Mouse (Mus musculus) heart, adult 9 months (tissue): ENCODE measurements at regions not wholly inside any gene's neighbourhood (a gene's known extent, or its start where the extent isn't known, plus 50 kb on each side); places are given as distances from the start of the nearest gene placed in this dataset.
"Not testable (repeated sequence)": the region's sequence is repeated elsewhere in the genome, so short reads cannot be mapped to it uniquely, and the experiment has no call there.

ENCODE experiments used
- DNase-seq, 2 experiments: peaks; one replicate each; pipeline ENCODE4 v3.0.0; 2022; ENCODE audit warnings: low spot score in 2 of 2

- no peak for DNase-seq
Measured at GRCm38 (mm10) chr17:83044515-83044914, 170.6 kb upstream of the Pkdcc start.

DNA sequence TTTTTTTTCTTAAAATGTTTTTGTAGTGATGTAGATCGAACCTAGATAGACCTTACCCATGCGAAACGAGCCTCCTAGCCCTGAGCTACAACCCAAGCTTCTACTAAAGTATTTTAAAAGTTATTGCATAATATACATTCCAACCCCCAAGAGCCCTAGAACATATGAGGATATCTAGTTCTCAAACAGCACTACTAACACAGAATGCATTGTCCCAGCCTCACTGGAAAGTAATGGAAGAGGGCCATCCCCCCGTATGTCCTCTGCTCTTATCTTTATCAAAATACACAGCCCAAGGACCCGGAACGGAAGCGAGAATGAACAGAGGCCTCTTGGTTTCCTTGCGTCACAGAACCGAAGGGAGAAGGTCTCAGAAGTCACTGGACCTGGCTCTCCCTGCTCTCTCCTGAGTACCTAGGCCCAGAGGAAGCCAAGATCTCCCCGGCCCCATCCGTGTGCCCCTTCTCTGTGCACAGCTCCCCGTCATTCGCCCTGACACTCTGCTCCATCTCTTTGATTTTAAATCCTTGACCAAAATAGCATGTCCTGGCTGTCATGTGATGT is 165.0 kb upstream of the Pkdcc start:
- no peak for DNase-seq

GRCm38 (mm10) chr17:83050591-83051197 is 164.4 kb upstream of the Pkdcc start:
- DNase-seq = no peak

DNA sequence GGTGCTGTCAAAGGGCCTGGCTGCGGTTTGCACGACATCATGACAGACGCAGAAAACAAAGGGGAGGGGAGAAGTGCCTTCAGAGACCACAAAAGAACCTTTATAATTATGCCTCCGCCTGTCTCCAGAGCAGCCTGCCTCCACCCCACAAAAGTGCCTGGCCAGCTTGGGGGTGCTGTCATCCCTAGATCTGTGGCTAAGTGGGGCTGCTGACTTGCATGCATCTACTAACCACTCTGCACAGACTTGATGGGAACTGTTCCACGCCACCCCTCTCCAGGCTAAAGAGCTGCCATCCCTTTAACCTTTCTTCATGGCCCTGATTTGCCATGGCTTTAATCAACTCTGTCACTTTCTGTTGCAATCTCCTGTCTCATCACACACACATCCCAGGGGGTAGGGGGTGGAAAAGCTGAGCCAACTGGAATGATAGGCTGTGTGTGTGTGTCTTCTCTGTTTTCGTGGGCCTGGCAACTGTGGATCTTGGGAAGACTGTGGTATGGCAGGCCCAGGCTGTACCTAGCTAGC is 162.4 kb upstream of the Pkdcc start:
- no peak for DNase-seq

- DNase-seq = no peak
Measured at GRCm38 (mm10) chr17:83057832-83058231, 157.3 kb upstream of the Pkdcc start.

DNA sequence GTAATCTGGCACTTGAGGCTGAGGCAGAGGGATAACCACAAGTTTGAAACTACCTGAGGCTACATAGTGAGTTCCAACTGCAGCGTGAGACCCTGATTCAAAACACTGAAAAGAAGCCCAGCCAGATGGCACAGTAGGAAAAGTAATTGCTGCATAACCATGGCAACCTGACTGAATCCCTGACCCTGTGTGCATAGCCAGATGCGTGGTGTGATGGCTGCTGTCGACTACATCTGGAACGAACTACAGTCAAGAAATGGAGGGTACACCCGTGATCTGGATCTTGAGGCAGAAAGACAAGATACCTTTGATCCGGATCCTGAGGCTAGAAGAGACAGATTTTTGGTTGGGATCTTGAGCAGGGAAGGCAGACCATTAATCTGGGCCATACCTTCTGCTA is 153.2 kb upstream of the Pkdcc start:
- DNase-seq = no peak

GRCm38 (mm10) chr17:83063848-83064247 is 151.2 kb upstream of the Pkdcc start:
- no peak for DNase-seq

GRCm38 (mm10) chr17:83064376-83064775 is 150.7 kb upstream of the Pkdcc start:
- not testable (repeated sequence) for DNase-seq

- peak; percentile 27 to 53 for DNase-seq
Measured at GRCm38 (mm10) chr17:83069246-83069645, 145.8 kb upstream of the Pkdcc start.

DNA sequence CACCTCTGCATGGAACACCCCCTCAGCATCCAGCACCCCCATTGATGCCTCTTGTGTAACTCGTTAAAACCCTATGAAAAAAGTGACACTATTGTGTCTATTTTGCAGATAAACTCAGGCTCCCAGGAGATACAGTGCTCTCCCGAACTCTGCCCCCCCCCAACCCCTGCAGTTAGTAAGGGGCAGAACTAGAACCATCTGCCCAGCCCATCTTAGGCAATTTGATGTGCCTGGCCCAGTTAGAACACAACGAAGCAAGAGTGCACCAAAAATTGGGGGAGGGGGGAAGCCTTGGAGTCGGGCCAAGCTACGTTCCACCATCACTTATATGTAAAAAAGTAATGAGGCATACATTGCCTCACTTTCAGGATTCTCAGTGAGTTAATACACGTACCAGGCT is 143.3 kb upstream of the Pkdcc start:
- DNase-seq = no peak

- DNase-seq = no peak
Measured at GRCm38 (mm10) chr17:83072175-83072574, 142.9 kb upstream of the Pkdcc start.

- DNase-seq = peak in 1 of 2 experiments; percentile 21
Measured at GRCm38 (mm10) chr17:83074893-83075292, 140.2 kb upstream of the Pkdcc start.

DNA sequence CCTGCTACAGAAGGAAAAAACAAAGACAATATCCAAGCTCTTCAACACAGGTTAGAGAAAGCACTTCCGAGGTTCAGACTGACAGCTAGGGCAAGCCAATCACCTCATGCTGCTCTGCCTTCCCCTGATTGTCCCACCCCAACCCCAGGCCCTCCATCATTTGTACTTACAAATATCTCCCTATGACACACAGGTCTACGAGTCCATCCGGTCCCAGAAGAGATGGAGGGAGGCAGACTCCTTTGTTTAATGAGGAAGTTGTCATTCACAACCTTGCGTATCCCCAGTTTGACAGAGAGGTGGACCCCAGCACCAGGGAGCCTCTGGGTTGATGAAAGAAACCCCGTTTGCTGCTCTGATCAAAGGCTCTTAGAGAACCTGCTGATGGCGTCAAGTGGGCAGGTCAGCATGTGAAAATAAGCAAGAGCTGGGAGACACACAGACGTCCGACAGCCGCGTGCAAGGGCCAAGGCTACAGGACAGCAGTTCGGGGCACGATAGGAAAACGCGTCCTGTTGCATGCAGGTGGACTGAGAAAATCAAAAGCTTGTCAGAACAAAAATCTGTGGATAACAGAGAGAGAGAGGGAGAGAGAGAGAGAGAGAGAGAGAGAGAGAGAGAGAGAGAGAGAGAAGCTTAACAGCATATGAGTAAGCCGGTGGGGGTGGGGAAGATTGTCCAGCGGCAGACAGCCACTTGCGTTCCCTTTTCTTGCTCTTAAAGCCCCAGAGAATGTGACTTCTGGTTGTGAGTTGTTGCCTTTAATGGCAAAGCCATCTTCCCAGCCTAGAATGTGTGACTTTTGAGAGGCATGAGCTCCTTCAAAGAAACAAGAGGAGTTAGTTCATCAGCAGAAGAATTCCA is 137.1 kb upstream of the Pkdcc start:
- no peak for DNase-seq

GRCm38 (mm10) chr17:83078601-83079360 is 136.3 kb upstream of the Pkdcc start:
- DNase-seq = no peak

- DNase-seq = no peak
Measured at GRCm38 (mm10) chr17:83079361-83079685, 135.8 kb upstream of the Pkdcc start.

DNA sequence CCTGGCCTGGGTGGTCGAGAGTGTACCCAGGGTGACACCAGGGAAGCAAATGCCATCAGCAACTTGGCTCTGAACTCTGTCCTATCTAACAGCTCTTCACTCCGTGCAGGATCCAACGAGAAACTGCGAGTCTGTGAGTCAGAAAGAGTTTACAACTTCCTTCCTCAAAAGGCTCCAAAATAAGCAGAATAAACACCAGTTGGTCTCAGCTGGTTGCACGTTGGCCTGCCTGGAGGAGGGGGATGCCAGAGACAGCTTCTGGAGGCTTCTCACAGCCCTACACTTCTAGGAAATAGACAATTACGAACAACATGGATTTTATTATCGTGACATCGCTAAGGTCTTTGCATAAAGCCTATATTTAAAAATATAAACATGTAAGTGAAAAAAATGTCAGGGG is 133.4 kb upstream of the Pkdcc start:
- peak in 1 of 2 experiments; percentile 25 for DNase-seq

- DNase-seq = no peak
Measured at GRCm38 (mm10) chr17:83083521-83083920, 131.6 kb upstream of the Pkdcc start.

- no peak for DNase-seq
Measured at GRCm38 (mm10) chr17:83085792-83086475, 129.2 kb upstream of the Pkdcc start.

DNA sequence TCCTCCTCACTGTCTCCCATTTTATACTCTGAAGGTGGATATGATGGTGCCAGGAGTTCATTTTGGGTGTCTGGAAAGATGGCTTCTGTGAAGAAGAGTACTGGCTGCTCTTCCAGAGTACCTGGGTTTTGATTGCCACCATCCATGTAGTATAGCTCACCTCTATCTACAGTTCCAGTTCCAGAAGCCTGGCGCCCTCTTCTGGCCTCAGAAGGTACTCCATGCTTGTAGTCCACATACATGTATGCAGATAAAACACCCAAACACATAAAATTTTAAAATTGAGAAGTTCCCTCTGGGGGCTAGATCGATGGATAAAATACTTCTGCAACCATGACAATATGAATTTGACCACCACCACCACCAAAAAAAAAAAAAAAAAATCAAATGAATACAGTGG is 128.4 kb upstream of the Pkdcc start:
- no peak for DNase-seq

- DNase-seq = no peak
Measured at GRCm38 (mm10) chr17:83088471-83088870, 126.6 kb upstream of the Pkdcc start.

DNA sequence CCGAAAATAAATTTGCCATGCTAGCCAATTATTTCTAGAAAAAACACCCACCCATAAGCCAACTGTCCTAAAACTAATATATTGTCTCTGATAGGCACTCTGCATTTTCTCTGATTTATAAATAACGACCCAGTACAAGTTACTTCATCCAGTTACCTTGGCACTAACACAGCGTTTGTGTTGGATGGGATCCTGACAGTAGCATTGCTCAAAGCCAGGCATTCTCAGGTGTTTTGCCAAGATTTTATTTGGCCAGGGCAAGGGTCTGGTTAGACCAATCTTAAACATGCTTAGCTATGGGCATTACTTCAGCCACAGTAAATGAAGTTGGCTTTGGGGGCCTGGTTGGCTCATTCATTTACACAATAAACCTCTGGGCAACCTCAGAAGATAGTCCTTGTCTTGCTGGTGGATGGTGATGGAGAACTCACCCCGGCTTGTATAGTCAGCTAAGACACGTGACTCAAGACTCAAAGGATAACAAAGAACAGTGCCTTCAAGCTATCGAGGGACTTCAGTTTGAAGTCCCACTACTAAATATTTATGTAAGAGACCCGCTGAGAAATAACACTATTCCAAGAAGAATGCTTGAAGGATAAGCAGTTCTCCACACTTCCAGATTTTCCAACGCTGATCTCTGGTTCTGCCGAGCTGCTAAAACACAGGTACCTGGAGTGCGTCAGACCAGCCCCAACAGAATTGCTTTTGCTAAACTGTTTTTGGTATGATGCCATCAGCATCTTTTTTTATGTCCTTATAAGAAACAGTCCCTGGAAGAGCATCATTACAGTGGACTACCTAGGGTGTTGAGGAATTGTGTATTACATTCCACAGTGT is 125.0 kb upstream of the Pkdcc start:
- DNase-seq = no peak
